Mouse (Mus musculus) retina, embryonic 14.5 days (tissue): Measurements from ENCODE around the gene Slc11a1.

Experiments
- DNase-seq: peaks from one replicate; pipeline ENCODE4 v3.0.0-alpha.2; 2015; ENCODE audit warnings: low spot score

Slc11a1 gene

DNA sequence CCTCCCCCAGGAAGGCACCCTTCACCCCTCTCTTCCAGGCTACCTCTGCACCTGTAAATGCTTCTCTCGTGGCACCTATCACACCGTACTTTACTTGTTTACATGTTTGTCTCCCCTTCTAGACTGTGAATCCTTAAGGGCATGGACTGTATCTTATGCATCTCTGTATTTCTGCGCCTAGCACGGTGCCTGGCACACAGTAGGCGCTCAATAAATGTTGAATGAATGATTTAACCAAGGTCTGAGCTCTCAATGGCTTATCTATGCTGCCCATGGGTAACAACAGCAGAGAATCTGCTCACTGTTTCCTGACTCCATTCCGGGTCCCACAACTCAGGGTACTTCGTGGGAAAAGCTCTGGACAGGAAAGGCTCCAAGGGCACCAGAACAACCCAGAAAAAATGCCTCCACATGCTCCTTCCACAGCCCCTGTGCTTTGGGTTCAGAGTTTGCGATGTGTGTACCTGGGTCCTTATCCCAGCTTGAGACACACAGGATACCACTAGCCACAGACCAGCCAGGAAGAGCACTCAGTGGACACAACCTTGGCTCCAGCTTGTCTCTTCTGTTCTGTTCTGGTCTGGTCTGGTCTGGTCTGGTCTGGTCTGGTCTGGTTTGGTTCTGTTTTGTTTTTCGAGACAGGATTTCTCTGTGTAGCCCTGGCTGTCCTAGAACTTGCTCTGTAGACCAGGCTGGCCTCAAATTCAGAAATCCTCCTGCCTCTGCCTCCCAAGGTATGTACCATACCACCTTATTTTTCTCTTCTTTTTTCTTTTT is 21.4 kb upstream of the Slc11a1 start:
- DNase-seq, result no peak

DNA sequence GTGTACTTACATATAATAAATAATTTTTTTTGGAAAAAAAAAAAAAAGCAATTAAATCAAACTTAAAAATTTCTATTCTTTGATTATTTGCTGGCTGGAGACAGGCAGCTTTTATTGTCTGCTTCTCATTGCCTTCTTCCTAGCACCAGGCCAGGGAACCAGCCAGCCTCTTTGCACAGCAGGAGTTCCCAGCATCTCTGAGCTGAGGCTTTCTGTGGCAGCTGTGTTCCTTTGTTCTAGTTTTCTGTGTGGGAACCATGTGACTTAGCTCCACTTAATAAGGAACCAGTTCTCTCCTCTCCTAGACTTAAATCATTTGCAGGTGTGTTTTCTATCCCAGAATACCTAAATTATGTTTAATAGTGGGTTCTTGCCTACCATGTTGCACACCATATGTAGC is 17.5 kb upstream of the Slc11a1 start:
- DNase-seq, result peak; percentile 41

- DNase-seq, result no peak
Measured at GRCm38 (mm10) chr1:74359952-74360517, 15.0 kb upstream of the Slc11a1 start.

GRCm38 (mm10) chr1:74361812-74362211 is 13.2 kb upstream of the Slc11a1 start, which contains the start of gene Catip:
Catip (plus strand) TSS chr1:74362108.
- peak; percentile 93 for DNase-seq

- peak; percentile 11 for DNase-seq
Measured at GRCm38 (mm10) chr1:74362325-74363229, 12.4 kb upstream of the Slc11a1 start.

DNA sequence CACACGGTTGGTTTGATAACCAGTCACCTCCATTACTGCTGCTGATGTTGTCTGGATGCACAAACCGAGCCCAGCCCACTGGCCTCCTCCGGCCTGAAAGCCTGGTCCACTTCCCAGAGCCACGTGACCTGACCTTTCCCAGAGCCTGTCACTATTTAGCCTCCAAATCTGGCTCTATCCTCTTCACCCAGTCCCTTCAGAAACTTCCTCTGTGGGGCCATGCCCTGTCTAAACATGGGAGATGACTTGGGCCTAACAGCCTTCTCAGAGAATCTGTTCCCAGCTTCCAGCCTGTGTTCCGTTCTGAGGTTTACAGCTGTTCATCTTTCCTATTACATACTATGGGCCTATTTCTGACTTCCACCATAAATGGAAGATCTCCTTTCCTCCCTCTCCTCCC is 11.6 kb upstream of the Slc11a1 start:
- DNase-seq, result no peak

DNA sequence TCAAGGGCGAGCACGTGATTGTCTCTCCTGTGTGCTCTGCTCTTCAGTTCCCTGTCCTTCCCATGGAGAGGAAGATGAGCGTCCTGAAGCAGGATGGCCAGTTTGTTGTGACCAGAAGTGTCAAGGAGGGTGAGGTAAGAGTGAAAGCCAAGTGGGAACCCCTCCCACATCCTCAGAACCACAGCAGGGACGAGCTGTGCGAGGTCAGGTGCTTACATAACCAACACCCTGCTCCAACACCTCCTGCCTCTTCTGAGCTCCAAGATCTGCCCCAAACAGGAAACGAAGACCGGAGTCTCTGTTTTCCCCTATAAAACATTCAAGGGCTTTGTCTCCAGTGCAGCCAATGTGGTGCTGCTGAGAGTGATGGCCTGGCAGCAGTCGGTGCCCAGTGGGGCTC is 10.7 kb upstream of the Slc11a1 start:
- no peak for DNase-seq

DNA sequence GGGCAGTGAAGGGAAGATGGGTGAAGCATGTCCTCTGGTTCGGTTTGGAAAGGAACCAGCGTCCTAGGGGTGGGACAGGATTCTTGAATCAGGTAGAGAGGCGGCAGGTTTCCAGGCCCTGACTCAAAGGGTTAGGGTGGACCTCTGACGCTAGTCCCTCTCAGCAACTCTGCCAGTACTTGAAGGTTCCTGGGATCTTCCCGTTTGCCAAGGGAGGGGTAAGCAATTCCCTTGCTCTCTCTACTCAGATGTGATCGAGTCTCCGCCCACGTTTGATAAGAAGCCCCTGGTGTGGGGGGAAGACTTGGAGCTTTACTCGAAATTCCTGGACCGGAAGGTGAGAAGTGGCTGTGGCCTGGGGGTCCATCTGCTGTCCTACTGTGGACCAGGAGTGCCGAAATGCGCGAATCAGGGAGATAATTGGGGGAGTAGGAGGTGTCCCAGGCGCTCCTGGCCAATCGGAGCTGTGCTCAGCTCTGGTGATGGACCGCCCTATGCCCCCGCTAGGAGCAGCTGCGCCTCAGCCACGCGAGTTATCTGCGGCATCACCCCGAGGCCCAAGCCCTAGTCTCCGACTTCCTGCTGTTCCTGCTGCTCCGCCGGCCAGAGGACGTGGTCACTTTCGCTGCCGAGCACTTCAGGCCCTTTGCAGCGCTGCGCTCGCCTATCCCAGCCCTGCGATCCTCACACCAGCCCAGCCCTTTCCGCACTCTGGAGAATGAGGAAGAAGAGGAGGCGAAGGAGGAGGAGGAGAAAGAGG is 6.9 kb upstream of the Slc11a1 start:
- peak; percentile 56 for DNase-seq

GRCm38 (mm10) chr1:74370040-74370439 is 5.0 kb upstream of the Slc11a1 start:
- no peak for DNase-seq

DNA sequence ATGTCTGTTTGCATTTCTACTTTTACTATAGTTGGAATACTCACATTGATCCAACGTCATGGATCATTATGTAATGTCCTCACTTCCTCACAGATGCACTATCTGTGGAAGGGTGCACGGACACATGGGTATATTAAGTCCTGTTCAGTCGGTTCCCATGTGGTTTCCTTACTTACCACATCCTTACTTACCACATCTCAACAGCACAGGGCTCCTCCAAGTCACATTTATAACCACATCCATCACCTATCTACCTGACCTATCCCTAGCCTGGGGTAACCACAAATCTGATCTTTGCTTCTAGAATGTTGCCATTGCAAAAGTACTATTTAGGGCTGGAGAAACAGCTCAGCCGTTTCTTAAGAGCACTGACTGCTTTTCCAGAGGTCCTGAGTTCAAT is 1.6 kb upstream of the Slc11a1 start:
- DNase-seq, result no peak

GRCm38 (mm10) chr1:74375561-74375960 is 566 bp downstream of the Slc11a1 start:
- no peak for DNase-seq

GRCm38 (mm10) chr1:74376396-74376795 is 1.4 kb downstream of the Slc11a1 start:
- DNase-seq, result no peak

DNA sequence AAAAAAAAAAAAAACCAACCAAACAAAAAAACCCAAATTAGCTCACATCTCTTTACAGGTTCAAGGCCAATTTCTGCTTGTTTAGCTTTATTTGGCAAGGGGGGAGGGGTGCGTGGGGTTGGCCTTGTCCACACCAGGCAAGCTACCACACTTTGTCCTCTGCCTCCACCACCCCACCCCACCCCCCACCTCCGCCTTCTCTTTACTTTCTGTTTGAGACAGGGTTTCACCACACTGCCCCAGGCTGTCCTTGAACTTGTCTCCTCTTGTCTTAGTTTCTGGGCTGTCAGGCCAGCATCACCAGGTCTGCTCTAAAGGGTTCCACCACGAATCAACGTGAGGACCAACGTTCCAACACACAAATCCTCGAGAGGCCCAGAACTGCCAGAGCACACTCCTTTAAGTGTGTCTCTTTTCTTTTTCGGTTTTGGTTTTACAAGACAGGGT is 4.1 kb downstream of the Slc11a1 start:
- no peak for DNase-seq

GRCm38 (mm10) chr1:74380484-74380883 is 5.5 kb downstream of the Slc11a1 start:
- no peak for DNase-seq

DNA sequence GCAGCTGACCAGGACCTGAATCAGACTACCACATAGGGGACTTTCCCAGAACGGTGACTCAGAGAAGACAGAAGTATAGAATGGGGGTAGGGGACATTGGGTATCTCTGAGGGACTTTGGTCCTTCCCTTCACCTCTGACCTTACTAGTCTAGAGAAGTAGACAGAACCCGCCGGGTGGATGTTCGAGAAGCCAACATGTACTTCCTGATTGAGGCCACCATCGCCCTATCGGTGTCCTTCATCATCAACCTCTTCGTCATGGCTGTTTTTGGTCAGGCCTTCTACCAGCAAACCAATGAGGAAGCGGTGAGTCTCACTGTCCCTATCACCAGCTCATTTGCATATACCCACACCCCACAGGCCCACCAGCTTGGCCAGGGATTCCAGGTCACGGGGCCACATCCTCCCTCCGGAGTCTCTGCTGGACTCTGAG is 6.6 kb downstream of the Slc11a1 start:
- no peak for DNase-seq

DNA sequence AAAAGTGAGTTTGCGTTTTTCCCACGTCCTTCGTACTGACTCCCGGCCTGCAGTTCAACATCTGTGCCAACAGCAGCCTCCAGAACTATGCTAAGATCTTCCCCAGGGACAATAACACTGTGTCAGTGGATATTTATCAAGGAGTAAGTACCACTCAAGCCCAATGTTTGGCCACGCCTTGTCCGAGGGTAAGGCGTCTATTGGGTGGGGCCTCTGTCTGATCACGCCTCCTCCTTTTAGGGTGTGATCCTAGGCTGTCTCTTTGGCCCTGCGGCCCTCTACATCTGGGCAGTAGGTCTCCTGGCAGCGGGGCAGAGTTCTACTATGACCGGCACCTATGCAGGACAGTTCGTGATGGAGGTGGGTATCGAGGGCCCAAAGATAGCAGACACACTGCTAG is 8.4 kb downstream of the Slc11a1 start:
- no peak for DNase-seq

GRCm38 (mm10) chr1:74384525-74384924 is 9.5 kb downstream of the Slc11a1 start:
- no peak for DNase-seq

DNA sequence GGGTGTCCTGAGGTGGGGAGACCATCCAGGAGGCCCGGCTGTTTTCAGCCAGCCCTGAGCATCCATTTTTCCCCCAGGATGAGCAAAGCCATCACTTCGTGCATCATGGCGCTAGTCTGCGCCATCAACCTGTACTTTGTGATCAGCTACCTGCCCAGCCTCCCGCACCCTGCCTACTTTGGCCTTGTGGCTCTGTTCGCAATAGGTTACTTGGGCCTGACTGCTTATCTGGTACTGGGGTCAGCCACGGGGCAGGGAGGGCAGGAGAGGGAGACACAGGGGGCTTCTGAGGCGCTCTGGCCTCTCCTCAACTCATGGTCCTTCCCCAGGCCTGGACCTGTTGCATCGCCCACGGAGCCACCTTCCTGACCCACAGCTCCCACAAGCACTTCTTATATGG is 10.1 kb downstream of the Slc11a1 start:
- DNase-seq, result no peak

GRCm38 (mm10) chr1:74385531-74385930 is 10.5 kb downstream of the Slc11a1 start:
- DNase-seq, result no peak

DNA sequence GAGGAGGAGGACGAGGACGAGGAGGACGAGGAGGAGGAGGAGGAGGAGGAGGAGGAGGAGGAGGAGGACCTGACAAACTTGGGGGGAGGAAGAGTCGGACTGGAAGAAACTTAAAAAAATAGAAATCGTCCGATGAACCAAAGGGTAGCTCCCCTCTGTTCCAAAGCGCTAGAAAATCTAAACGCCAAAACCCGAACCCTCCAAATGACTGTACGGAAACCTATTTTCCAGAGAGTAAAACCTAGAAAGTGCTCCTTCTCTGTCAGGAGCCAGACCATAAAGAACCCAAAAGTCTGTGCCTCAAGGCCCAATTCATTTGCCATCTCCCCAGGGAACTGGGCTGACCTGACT is 11.3 kb downstream of the Slc11a1 start:
- no peak for DNase-seq

DNA sequence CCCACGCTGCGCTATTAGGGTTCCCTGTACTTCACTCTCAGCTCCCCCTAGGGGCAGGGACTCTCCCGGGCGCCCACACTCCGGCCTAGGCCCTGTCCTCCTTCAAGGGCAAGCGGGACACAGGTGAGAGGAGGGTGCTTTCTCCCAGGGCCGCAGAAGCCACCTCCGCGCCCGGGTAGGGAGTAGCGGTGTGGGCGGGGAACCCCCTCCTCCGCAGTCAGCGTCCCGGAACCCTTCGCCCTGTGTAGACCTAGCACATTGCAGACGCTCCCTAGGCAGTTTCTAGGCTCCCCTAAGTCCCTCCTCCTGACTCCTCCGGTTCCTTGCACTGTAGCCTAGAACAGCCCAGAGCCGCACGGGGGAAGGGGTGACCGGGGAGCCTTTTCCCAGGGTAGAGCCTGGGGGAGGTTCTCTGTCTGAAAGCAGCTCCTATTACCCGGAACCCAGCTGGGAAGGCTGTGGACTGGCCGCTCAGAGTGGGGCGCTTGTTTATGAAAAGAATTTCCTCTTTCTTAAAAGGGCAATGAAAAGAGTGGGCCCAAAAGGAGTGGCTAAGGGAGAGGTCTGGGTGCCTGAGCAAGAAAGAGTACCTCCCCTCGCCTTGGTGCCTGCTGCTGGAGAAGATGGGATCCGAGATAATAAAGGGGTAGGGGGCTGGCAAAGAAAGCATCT is 11.9 kb downstream of the Slc11a1 start:
- peak; percentile 97 for DNase-seq
